Mouse (Mus musculus) testis, postnatal 14 days (tissue): ENCODE measurements around the gene Mtrex.

Experiments used
- DNase-seq: peaks from one replicate; pipeline ENCODE4 v3.0.0; 2021; ENCODE audit warnings: low spot score

Mtrex gene

DNA sequence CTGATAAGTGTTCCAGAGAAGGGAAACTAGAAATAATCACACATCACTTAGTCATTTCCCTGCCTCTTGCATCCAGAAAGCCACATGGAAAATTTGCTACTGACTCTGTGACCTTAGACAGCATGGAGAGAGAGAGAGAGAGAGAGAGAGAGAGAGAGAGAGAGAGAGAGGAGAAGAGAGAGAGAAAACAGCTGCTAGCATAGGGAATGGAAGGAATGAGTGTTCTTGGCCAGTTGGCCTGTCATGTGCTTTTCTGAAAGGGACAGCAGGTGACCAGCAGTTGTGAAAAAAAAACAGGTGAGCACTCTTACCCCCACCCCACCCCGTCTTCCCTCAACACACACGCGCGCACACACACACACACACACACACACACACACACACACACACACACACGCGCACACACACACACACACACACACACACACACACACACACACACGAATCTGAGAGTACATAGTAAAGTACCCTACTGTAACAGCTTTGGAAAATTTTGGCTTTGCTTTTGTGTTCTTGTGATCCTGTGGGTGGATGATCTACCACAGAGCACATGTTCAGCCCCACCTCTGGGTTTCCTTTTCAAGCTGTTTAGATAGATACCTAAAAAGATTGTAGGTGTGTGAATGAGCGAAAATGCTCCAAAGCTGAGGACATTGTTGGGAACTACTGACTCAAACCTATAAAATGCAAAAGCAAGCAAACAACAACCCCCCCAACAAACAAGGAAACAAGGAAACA is 103.1 kb downstream of the Mtrex start:
- no peak for DNase-seq

DNA sequence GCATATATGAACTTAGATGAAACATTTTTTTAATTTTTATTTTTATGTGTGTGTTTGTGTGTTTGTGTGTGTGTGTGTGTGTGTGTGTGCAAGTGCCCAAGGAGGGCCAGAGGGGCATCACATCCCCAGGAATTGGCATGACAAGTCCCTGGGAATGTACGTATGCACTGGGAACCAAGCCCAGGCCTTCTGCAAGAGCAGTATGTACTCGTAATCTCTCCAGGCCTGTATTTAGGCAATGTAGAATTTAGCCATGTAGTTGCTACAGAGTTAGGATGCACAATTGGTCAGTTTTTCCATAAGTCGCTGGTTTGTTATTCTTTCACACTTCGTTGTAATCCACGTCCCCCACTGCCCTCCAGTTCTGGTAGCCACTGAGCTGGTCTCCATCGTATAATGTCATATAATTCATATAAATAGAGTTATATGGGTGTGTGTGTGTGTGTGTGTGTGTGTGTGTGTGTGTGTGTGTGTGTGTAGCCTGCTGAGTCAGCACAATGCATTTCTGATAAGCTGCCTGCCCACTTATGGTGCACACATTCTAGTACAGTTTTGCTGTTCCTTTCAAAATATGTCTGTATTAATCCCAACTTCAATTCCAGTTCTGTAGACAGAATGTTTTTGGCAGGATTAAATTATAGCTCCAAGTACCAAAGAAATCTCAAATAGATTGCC is 103.8 kb downstream of the Mtrex start:
- no peak for DNase-seq

GRCm38 (mm10) chr13:112822413-112822812 is 104.8 kb downstream of the Mtrex start:
- no peak for DNase-seq

DNA sequence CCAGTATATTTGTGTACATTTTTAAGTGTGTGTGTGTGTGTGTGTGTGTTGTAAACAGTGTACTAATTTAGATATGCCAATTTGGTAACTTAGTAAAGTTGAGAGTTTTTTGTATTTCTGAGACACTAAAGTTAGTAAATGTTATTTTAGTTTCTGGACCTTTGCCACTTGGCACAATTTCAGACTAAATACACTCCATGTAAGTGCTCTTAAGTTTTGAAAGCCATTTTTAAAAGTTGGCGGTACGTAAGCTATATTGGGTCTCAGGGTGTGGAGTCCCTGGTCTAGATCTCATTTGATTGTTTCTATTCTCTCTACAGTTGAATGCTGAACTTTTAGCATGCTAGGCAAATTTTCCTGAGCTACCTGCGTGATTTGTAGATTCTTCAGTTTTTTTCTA is 109.1 kb downstream of the Mtrex start:
- no peak for DNase-seq
